Mouse (Mus musculus) stomach, embryonic 16.5 days (tissue): ENCODE measurements around the gene Lekr1. TPM values are rescaled to one million over a fixed set of nuclear protein-coding genes. Genes with fewer than 3 reads are reported as not detected.

Source experiments
- ATAC-seq: fragments of 200-750 bp; cut with Nextera tagmentation; 2 replicates; pipeline ENCODE4 v1.8.0; 2017; ENCODE audit warnings: moderate number of reproducible peaks, moderate TSS enrichment; ENCODE audit not compliant: insufficient read depth, low FRiP score
- H3K27ac ChIP-seq: fragments of 300-500 bp; sonication (generic); 2 replicates; pipeline ENCODE4 v1.5.1; 2014; ENCODE audit warnings: low read length
- H3K27me3 ChIP-seq: fragments of 300-500 bp; sonication (generic); 2 replicates; pipeline ENCODE4 v1.6.1; 2014; ENCODE audit warnings: low read length, control low read depth, mixed read lengths; ENCODE audit not compliant: control insufficient read depth, insufficient read depth
- H3K36me3 ChIP-seq: fragments of 300-500 bp; sonication (generic); 2 replicates; pipeline ENCODE4 v1.6.1; 2014; ENCODE audit warnings: low read length; ENCODE audit not compliant: control insufficient read depth, insufficient read depth
- H3K4me1 ChIP-seq: fragments of 300-500 bp; sonication (generic); 2 replicates; pipeline ENCODE4 v1.6.1; 2014; ENCODE audit warnings: low read length, control low read depth, mixed read lengths; ENCODE audit not compliant: control insufficient read depth, insufficient read depth
- H3K4me2 ChIP-seq: fragments of 300-500 bp; sonication (generic); 2 replicates; pipeline ENCODE4 v1.6.1; 2014; ENCODE audit warnings: low read depth, low read length, mixed read lengths
- H3K4me3 ChIP-seq: fragments of 300-500 bp; sonication (generic); replicated peaks from 2 replicates; pipeline ENCODE4 v1.5.1; 2014; ENCODE audit warnings: mild to moderate bottlenecking, low read length
- H3K9ac ChIP-seq: fragments of 300-500 bp; sonication (generic); 2 replicates; pipeline ENCODE4 v1.6.1; 2014; ENCODE audit warnings: low read length
- H3K9me3 ChIP-seq: fragments of 300-500 bp; sonication (generic); replicated peaks from 2 replicates; pipeline ENCODE4 v1.6.1; 2016; ENCODE audit warnings: low read length, control low read depth; ENCODE audit not compliant: control insufficient read depth
- WGBS: fragments of 180-500 bp; shearing (Covaris S2); extraction: QIAGEN DNeasy Blood & Tissue Kit; methylation state at CpG from one replicate; pipeline ENCODE4 v1.1.7; 2014; 5-methylcytosine and 5-hydroxymethylcytosine counted together
- polyA plus RNA-seq: library from polyadenylated mRNA; unstranded; fragments of >200 nt; fragmentation: Nextera tagmentation; extraction: Ambion mirVana; gene quantifications from 2 replicates; pipeline ENCODE4 v1.2.1, GENCODE M21; 2015

The Lekr1 gene
- polyA plus RNA-seq, 1 experiment from 2014 or later: 7.9 TPM

DNA sequence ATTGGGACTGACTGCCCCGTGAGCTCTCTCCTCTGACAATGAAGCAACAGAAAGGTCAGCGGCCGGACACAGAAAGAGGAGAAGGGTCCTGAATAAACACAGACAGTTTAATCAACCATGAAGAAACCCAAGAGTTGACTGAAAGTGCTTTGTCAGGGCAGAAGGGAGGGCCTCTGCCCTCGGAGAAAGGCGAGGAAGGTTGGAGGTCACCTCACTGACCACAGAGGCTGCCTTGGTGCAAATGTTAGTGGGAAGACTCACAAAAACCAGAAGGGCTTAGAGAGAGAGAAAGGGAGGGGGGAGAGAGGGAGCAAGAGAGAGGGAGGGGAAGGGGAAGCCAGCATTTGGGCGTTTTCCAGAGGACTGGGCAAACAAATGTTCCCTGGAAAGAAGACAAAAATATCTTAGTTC is 195.4 kb downstream of the Lekr1 start:
- Histone ChIP-seq H3K27me3 (no peaks in the 10 kb centered on the region; the same call in 1 of the 2 replicates), H3K4me1 (peaks cover 25% of the 10 kb centered on the region; the same call in 1 of the 2 replicates), H3K27ac (no peak overlapping the region), H3K4me2 (no peak overlapping the region), H3K4me3 (no peak overlapping the region), H3K9me3 (no peaks in the 10 kb centered on the region), H3K9ac (no peak overlapping the region), H3K36me3 (no peaks in the 10 kb centered on the region)
- 13% methylated on average over 6 of the region's 6 CpGs for WGBS
- no peak for ATAC-seq

DNA sequence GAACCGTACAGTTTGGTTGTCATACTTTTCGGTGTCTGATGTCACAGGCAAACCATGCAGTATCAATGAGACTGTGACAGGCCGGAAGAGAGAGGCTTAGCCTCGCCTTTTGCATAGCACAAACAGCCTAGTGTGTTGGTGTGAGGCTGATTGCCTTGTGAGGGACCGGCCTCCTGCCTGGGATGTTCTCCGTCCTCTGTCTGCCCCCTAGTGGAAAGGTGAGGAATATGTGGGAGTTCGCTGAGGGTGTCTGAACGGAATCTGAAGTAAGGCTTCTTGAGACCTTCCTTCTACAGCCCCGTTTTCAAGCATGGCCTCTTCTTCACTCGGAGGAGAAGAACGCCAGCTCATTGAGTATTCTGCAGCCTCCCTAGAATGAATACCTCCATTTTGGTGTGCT is 197.3 kb downstream of the Lekr1 start:
- no peaks in the 10 kb centered on the region; the same call in 1 of the 2 replicates for H3K27me3 ChIP-seq
- H3K27ac ChIP-seq: no peak overlapping the region
- no peaks in the 10 kb centered on the region for H3K36me3 ChIP-seq
- no peaks in the 10 kb centered on the region for H3K9me3 ChIP-seq
- H3K4me1 ChIP-seq: peaks cover 23% of the 10 kb centered on the region; the same call in 1 of the 2 replicates
- peak overlapping the region; percentile 41 for H3K4me2 ChIP-seq
- ATAC-seq: peak; percentile 86
- H3K4me3 ChIP-seq: peak overlapping the region; percentile 21; the same call in 1 of the 2 replicates
- WGBS: under 1% methylated on average over 11 of the region's 11 CpGs
- peak overlapping the region; percentile 54 for H3K9ac ChIP-seq

DNA sequence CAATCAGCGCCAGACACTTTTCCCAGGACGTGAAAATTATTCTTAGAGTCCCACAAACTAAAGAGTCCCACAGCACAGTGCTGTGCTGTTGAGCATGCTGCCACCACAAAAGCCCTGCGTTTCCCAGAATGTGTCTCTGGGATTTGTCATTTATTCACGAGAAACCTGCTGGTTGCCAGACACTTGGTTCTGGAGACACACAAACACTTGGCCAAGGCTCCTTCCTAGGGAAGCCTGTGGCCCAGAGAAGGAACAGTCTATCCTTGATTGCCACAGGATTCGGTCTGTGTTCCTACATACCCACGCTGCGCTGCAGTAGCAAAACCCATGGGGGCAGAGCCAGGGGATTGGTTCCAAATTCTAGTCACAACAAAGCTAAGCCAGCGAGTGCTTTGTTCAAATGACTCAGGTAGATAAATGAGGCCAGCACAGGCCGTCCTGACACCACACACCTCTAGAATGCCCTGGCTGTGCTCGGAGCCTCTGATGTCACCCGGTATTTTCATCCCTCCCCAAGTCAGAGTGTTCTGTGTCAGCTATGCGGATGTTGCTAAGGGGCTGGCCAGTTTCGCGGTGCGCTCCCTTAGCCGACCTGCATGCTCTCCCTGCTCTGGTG is 197.8 kb downstream of the Lekr1 start:
- H3K4me2 ChIP-seq: peak overlapping the region; percentile 41
- H3K4me1 ChIP-seq: peaks cover 17% of the 10 kb centered on the region; the same call in 1 of the 2 replicates
- no peak overlapping the region for H3K27ac ChIP-seq
- peak overlapping the region; percentile 21; the same call in 1 of the 2 replicates for H3K4me3 ChIP-seq
- no peaks in the 10 kb centered on the region for H3K9me3 ChIP-seq
- H3K27me3 ChIP-seq: no peaks in the 10 kb centered on the region; the same call in 1 of the 2 replicates
- peak overlapping the region; percentile 54 for H3K9ac ChIP-seq
- WGBS: 52% methylated on average over 16 of the region's 16 CpGs
- H3K36me3 ChIP-seq: no peaks in the 10 kb centered on the region
- no peak for ATAC-seq

DNA sequence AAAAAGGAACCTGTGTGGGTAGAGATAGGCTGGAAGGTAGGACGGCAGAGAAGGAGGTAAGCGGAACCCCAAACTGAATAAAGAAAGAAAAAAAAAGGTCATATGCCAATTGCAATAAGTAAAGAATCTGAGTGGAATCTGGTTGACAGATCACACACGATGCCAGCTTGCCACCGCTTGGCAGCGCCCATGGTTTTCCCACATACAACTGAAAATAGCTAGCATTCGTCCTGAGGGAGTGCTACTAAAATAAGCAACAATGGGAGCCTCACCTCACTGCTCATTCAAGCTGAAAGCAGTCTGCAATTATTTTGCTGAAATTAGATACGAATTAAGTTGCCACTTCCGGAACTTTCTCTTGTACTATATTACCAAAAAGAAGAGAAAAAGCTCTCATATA is 202.9 kb downstream of the Lekr1 start:
- H3K4me2 ChIP-seq: no peak overlapping the region
- H3K36me3 ChIP-seq: no peaks in the 10 kb centered on the region
- H3K9me3 ChIP-seq: no peaks in the 10 kb centered on the region
- no peak overlapping the region for H3K4me3 ChIP-seq
- H3K27me3 ChIP-seq: no peaks in the 10 kb centered on the region
- no peak overlapping the region for H3K9ac ChIP-seq
- peaks cover 10% of the 10 kb centered on the region; the same call in 1 of the 2 replicates for H3K4me1 ChIP-seq
- ATAC-seq: no peak
- no peak overlapping the region for H3K27ac ChIP-seq
- 92% methylated on average over 8 of the region's 8 CpGs for WGBS

DNA sequence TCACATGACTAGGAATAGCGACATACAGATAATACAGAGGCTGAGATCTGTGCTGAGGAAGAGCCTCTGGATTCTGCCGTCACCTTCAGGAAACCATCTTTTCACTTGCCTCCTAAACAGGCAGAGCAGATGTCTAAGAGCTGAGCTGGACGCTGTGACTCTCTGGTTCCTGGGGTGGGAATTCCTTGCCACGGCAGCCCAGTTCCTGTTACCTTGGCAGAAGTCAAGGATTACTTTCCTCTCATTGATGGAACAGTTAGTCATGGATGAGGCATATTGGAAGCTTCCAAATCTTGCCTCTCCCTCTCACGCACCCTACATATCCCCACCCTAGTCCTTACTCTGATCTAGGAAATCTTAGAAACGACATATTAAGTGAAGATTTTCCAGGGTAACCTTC is 203.7 kb downstream of the Lekr1 start:
- WGBS: 72% methylated on average over 6 of the region's 6 CpGs
- H3K4me2 ChIP-seq: no peak overlapping the region

DNA sequence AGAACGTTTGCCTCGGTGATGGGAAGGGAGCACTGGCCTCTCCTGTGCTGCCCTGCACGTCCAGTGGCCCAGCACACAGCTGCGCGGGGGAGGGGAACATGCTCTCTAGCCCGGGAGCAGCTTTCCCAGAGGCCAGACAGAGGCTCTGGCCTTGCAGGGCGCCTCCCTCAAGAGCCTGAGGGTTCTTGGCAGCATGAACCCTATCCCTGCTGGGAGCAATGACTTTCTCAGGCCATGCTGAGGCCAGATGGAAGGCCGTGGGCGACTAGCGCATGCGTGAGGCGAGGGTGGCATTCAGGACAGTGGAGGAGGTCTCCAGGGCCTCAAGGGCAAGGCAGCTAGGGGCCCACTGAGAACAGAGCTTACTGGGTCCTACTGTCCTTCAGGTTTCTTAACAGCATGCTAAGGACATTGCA is 205.2 kb downstream of the Lekr1 start:
- no peak overlapping the region for H3K4me3 ChIP-seq
- no peaks in the 10 kb centered on the region for H3K9me3 ChIP-seq
- H3K27ac ChIP-seq: no peak overlapping the region
- ATAC-seq: peak; percentile 80
- no peaks in the 10 kb centered on the region for H3K36me3 ChIP-seq
- WGBS: 21% methylated on average over 12 of the region's 12 CpGs
- H3K9ac ChIP-seq: peak overlapping the region; percentile 52
- no peak overlapping the region for H3K4me2 ChIP-seq
- H3K27me3 ChIP-seq: no peaks in the 10 kb centered on the region
- H3K4me1 ChIP-seq: peaks cover 10% of the 10 kb centered on the region; the same call in 1 of the 2 replicates

More for the DNA sequence above, 203.7 kb downstream of the Lekr1 start:
- Histone ChIP-seq H3K4me3 (no peak overlapping the region), H3K27me3 (no peaks in the 10 kb centered on the region), H3K9me3 (no peaks in the 10 kb centered on the region), H3K9ac (no peak overlapping the region), H3K4me1 (peaks cover 10% of the 10 kb centered on the region; the same call in 1 of the 2 replicates), H3K27ac (no peak overlapping the region), H3K36me3 (no peaks in the 10 kb centered on the region)
- ATAC-seq: no peak

DNA sequence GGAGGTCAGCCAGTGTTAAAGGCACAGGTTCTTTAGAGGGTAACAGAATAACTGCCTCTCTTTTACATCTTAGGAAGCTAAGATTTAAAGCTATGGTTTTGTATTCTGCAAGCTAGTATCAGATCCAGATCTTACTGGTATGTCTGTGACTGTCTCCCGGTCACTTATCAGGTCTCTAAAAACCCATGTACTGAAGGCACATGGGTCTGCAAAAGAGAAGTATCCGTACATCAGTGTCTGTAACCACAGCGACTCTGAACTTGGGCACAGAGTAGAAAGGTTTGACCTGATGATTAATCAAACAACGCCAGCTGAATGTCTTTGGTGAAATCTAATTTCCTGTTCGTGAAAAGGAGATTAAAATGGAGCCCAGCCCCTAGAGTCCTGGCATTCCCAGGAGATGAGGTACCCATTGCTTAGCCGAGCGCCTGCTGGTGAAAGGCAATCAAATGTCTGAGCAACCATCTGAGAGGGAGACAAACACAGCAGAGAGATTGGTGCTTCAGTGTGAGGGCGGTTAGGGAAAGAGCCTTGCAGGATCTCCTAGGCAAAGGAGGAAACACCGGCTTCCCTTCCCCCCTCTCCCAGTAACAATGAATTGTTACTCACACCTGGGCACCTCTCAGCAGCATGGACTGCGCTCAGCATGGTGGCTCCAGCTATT is 205.7 kb downstream of the Lekr1 start:
- no peak for ATAC-seq
- Histone ChIP-seq H3K4me1 (peaks cover 10% of the 10 kb centered on the region; the same call in 1 of the 2 replicates), H3K4me3 (no peak overlapping the region), H3K36me3 (no peaks in the 10 kb centered on the region), H3K9me3 (no peaks in the 10 kb centered on the region), H3K4me2 (no peak overlapping the region), H3K9ac (no peak overlapping the region), H3K27me3 (no peaks in the 10 kb centered on the region), H3K27ac (no peak overlapping the region)
- WGBS: 56% methylated on average over 10 of the region's 10 CpGs

DNA sequence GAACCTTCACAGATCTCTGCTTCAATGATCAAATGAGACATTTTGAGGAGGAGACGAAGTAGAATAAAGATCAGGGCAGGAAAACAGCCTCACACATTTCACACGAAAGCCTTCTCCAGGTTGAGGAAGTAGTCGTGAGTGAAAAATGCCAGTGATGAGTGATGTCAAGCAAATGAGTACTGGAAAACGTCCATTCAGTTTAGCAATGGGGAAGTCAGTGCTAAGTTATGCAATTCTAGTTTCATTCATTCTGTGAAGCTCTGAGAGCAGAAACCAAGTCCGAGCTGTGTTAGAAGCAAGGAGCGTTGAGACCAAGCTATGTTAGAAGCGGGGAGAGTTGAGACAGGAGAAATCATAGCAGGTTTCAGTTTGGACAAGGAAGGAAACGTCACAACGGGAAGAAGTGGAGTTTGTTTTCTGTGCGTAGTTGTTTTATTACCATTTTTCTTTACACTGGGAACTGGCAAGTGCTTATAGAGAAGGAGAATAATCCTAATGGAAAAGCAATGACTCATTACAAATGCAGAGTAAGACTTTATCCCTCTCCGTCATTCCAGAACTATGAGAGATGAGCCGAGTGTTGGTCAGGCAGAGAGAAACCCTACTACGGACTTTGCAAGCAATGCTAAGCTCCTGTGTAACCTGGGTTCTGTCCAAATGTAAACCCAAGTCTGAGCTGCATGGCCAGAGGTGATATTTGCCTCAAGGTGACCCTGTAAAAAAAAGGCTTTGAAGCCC is 207.2 kb downstream of the Lekr1 start:
- Histone ChIP-seq H3K36me3 (no peaks in the 10 kb centered on the region), H3K27ac (no peak overlapping the region), H3K4me3 (no peak overlapping the region), H3K4me1 (peaks cover 10% of the 10 kb centered on the region; the same call in 1 of the 2 replicates), H3K27me3 (no peaks in the 10 kb centered on the region), H3K4me2 (no peak overlapping the region), H3K9me3 (no peaks in the 10 kb centered on the region), H3K9ac (no peak overlapping the region)
- no peak for ATAC-seq
- WGBS: 68% methylated on average over 13 of the region's 13 CpGs
